Mouse (Mus musculus) lung, adult 18-20 months (tissue): ENCODE data around the gene BC005537.
"Not testable (repeated sequence)": the region's sequence is repeated elsewhere in the genome, so short reads cannot be mapped to it uniquely, and the experiment has no call there.

Source experiments
- DNase-seq, 2 experiments: peaks; one replicate each; pipeline ENCODE4 v3.0.0; 2022; ENCODE audit warnings: mixed read lengths in 2 of 2

Gene BC005537

DNA sequence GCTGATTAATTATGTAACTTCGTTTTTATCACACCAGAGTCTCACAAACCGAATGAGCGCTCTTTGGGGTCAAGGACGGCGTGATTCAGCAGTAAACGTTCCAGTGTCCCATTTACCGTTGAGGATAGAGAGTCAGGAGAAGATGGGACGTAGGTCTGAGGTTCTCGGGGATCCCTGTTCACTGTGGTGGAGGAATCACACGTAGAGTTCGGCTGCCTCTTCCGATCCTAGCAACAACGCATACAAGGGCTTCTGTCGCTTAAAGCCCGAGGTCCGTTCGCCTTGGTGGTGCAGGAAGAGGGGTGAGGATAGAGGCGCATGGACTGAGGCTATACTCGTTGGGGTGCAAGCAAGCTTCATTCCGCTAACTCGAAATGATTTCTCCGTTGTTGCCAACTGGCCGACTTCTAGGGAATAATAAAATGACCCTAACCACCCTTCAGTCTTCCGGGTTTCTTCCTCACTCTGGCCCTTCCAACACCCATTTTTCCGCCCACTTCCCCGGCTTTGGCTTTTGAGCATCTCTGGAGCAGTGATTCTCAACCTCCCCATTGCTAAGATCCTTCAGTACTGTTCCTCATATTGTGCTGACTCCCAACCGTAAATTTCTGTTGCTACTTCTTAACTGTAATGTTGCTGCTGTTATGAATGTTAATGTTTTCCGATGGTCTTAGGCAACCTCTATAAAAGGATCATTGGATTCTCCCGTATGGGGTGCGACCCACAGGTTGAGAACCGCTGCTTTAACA lies 1.4 kb upstream of the BC005537 start:
- DNase-seq = peak; percentile 43 to 53

DNA sequence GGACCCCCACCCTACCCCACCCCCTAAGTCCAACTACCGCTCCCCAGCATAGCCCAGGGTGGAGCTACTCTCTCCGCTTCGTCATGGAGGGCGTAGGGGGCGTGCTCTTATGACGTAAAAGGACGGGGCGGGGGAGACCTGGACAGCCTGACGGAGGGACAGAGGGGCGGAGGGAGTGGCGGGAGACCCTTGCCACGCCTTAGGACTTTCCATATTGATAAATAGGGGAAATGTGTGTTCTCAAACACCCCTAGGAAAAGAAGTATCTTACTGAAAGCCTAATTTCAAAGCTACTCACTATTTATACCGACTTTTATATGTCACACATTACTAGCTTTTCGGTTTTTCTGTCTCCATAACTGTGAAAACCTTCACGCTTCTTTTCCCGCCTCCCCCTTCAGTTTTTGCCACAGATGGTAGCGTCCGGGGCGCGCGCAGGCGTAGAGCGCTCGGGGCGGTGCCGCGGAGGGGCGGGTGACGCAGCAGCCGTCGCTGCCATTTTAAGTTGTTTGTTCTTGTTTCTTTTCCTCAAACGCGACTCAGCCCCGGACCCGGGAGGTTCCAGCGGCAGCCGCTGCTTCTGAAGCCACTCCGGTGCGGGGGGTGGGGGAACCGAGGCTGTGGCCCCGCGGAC lies 666 bp upstream of the BC005537 start:
- DNase-seq = peak; percentile 98 to 99

DNA sequence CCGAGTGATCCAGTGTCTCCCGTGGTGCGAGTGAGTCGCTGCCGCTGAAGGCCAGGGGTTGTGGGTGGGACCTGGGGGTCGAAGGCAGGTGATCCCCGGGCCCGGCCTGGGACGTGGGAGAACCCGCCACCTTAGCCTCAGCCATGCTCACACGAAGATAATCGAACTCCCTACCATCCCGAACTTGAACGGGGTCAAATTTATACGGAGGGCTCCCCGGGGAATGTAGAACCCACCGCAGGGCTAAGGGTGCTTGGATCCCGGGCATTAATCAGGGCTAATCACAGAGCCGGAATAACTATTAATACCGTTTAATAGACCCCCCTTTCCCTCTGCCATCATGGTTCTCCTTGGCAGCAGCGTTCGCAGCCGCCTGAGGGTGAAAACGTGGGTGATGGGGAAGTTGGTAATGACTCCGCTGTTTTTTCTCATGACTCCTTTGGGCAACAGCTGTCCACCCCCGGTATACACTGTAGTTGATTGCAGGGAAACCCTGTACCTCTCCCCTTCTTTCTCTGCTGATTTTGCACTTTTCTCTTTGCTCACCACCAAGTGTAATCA lies 754 bp downstream of the BC005537 start:
- peak; percentile 40 to 49 for DNase-seq

DNA sequence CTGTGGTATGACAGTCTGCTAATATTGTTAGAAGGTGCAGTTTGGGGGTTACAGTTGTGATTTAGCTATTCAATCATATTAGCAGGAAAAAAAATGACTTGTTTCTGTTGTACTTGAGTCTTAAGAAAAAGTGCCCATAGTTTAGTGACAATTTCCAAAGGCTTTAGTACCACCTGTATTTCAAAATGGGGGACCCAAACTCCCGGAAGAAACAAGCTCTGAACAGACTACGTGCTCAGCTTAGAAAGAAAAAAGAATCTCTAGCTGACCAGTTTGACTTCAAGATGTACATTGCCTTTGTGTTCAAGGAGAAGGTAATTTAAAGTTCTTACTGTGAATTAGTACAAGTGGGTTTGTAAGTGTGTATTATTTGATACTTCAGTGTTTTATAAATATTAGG lies 1.7 kb downstream of the BC005537 start:
- no peak for DNase-seq

DNA sequence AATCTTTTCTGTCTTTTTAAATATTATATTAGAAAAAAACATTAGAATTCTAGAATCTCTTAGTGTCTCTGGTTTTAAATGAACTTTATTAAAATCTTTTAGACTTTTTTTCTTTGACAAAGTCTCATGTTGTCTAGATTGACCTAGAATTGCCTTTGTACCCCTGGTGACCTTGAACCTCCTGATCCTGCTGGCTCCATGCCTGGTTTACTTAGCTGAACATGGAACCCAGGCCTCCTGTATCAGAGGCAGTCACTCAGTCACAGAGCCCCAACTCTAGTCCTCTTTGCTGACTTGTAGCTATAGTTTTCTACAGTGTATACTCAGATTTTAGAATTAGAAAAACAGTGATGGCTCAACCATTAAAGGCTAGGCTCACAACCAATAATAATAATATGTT lies 4.6 kb downstream of the BC005537 start:
- no peak for DNase-seq

DNA sequence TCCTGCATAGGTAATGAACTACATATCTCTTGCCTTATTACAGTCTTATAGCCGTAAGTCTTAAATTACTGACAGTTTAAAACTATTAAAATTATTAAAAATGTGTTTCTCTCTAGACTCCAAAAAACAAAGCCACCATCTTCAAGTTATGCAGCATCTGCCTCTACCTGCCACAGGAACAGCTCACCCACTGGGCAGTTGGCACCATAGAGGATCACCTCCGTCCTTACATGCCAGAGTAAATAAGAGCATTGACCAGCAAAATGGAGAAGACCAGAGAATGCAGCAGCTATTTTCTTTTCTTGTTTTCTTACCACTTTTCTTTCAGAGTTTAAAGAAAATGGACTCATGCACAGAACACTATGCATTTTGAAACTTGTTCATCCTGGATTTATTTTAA lies 11.1 kb downstream of the BC005537 start:
- DNase-seq = no peak

DNA sequence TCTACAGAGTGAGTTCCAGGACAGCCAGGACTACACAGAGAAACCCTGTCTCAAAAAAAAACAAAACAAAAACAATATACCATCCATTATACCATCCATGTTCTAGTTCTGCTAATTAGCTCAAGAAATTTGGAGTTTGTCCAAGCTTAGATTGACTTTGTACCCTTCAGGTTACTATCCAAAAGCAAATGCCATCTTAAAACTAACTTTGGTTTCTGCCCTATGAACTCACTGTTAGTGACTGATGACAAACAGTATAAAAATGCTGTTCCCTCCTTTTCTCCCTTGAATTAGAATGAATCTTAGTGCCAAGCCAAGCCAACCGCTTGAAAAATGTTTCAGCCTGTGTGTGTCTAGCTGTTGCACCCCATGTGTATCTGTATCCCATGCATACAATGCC lies 13.2 kb downstream of the BC005537 start:
- no peak for DNase-seq

DNA sequence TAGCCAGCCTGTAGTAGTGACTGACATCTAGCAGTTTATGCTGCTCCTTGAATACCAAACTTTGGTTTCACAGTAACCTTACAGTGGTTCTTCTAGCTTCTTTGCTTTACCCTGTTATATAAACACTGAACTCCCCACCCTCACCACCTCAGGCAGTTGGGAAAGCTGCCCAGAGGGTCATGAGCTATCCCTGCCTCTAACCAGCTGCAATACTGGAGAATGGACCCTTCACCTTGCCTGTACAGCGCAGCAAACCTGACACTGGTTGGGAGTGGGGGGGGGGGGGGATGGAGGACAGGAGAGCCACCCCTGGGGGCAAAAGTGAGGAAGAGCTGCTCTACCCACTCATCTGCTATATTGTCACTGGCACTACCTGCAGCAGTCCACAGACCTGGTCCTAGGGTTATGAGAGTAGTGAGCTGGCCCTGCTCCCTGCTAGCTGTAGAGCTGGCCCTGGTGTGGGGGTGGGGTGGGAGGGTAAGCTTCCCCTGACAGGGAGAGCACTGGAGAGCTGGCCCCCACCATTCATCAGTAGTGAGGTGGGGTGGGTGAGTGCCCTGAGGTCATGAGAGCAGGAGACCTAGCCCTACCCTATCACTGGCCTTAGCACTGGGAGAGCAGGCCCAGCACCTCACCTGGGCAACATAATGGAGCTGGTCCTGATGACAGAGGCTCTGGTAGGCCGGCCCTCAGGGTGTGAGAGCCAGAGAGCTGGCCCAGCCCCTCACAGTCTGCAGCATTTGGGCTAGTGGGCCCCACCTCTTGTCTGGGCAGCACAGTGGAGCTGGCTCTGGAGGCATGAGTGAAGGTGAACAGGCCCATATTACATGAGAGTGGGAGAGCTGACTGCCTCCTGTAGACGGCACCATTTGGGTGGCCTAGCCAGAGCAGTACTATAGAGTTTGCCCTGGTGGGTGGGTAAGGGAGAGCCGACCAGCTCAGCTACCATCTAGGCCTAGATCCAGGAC lies 15.0 kb downstream of the BC005537 start:
- DNase-seq = no peak

DNA sequence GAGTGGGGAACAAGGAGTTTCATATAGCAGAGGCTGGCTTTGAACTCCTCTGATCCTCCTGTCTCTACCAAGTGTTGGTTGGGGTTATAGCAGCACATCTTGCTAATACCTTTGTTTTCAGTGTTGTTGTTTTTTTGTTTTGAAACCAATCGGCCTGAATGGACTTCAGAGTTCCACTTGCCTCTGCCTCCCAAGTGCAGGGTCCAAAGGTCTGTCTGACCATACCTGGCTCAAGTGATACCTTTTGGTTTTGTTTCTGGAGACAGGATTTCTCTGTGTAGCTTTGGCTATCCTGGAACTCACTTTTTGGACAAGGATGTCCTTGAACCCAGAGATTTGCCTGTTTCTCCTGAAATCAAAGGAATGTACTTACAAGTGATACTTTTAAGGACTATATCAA lies 18.5 kb downstream of the BC005537 start:
- no peak for DNase-seq

DNA sequence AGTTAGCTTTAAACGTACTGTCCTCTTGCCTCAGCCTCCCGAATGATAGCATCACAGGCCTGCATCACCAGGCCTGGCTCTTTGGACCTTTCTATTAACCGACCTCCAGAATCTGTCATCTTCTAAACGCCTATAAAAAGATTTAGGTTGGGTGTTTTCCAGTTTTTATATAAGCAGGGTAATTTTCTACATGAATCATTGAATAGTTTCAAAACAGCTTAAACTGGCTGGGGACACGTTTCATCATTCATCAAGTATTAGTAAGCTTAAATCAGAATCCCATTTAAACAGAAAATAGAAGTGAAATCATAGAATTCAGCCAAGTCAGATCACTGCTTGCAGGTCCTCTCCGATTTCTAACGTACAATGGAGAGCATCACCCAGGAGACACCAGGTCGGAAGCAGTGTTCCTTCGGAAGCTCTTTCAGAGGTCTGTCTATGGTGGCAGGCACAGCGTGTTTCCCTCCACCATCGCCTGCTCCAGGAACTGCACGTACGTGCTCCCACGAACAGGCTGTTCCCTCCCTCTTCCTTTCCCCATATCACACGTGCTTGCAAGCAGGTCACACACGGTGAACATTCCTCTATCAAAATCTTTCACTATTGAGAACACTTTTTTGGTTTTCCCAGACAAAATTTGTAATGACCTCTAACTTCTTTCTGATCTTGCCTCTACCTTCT lies 21.3 kb downstream of the BC005537 start:
- no peak for DNase-seq

DNA sequence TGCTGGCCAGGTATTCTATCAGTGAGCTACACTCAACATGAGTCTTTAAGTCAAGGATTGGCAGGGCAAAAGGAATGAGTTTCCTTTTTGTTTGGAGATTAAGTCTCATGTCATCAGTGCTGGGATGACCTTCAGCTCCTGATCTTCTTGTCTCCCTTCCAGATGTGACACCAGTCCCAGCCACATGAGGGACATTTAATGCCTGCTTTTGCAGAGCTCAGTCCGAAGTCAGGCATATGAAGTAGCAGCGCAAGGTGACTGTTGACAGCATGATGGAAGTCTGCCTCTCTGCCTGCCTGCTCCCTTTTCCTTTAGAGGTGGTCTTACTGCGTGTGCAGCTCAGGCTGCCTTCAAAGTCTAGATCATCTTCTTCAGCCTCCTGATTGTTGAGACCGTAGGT lies 23.2 kb downstream of the BC005537 start:
- no peak for DNase-seq

DNA sequence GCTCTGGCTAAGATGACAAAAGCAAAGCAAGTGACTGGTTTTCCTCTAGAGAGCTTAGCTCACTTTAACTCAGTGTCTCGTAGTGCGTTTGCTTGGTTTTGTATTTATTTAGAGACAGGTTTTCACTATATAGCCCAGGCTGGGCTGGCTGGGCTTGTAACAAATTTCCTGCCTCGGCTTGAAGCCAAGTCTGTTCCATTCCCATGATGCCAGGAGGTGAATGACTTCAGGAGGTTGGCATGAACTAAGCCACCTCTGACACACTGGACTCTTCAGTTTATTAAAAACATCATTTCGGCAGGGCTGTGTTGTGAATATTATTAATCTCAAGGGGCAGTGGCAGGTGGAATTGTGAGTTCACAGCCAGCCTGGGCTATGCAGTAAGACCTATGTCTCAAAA lies 24.1 kb downstream of the BC005537 start:
- no peak for DNase-seq

DNA sequence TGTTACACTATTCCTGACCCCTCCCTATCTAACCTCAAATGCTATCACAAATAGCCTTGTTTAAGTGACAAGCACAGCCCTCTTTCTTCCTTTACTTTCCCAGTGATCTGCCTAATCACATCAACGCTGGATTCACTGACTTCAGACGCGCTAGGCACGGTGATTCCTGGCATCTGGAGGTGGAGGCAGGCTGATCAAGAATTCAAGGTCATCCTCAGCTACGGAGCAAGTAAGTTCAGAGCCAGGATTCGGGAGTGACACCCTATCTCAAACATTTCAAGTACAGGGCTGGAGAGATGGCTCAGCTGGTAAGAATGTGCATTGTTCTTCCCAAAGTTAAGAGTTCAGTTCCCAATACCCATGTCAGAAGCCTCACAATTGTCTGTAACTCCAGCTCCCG lies 24.7 kb downstream of the BC005537 start:
- no peak for DNase-seq

DNA sequence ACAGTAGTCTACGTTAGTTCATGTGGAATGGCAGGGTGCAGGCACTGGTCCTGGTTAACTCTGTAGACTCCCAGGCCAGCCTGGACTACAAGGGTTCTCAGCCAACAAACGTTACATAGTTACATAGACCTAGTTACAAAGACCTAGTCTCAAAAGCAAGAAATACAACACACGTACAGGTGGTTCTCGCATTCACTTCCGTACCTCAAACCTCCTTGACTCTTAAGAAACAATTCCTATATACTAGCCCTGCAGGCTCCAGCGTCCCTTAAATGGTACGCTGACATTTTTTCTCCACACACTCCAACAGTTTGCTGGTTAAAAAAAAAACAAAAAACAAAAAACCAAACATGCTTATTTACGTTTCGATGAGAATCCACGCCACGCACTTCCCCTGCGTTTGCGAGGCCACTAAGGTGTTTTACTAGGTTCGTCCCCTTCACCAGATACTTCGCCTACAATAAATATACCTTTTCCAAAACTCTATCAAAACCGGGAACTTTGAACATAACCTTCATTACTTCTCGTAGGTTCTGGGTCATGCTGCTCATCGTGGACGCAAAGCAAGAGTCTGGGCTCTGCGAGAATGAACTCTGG lies 29.4 kb downstream of the BC005537 start:
- DNase-seq = no peak

DNA sequence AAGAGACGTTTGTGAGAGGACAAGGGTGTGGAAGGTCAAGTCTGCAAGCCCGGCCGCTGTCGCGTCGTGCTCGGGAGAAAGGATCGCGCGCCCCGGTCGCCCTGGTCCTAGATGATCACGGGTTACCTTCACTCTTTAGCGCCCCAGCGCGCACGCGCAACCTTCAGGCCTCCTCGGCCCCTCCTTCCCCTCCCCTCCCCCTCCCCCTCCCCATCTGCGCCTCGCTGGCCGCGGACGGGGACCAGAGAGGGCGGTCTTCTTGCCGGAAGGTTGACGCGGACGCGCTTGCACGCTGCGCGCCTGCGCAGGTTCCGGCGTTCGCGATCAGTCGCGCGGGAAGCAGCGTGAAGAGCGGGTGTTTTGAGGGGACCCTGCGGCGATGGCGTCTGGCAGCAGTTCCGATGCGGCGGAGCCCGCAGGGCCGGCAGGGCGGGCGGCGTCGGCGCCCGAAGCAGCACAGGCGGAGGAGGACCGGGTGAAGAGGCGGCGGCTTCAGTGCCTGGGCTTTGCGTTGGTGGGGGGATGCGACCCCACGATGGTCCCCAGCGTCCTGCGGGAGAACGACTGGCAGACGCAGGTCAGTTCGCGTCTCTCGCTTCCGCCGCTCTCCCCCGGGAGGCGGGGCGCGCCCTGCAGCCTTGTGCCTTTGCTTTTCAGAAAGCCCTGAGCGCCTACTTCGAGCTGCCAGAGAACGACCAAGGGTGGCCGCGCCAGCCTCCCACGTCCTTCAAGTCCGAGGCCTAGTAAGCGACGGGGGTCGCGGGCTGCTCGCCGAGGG lies 30.1 kb downstream of the BC005537 start, which contains the start of the genes Acot13 and Tdp2:
Gene Acot13, minus strand, starts transcription at position 188 of the 778 bp plus-strand sequence.
Gene Tdp2, plus strand, starts transcription at position 327 of the 778 bp plus-strand sequence.
- DNase-seq = peak; percentile 93 to 95

DNA sequence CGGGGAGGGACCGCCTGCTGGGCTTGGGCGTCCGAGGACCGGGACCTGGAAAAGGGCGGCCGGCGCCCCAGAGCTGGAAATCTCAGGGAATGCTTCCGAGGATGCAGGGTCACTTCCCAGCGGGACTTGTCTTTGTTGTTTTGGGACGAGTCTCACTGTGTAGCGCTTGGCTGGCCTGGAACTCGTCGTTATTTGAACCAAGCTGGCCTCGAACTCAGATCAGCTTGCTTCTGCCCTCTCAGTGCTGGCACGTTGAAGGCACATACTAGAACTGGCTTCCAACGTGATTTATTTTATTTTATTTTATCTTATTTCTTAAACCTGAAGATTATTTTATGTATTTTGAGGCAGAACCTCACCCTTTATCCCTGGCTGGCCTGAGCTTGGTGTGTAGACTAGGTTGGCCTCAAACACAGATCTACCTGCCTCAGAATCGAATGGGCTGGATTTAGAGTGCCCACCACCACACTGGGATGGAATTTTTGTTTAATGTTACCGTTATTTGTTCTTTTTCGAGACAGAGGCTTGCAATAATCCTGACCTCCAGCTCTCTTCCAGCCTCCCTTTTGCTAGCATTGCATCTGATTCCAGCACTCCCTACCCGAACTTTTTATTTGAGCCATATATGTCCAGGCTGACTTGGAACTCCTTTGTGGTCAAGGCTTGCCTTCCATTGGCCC lies 30.8 kb downstream of the BC005537 start:
- no peak for DNase-seq

DNA sequence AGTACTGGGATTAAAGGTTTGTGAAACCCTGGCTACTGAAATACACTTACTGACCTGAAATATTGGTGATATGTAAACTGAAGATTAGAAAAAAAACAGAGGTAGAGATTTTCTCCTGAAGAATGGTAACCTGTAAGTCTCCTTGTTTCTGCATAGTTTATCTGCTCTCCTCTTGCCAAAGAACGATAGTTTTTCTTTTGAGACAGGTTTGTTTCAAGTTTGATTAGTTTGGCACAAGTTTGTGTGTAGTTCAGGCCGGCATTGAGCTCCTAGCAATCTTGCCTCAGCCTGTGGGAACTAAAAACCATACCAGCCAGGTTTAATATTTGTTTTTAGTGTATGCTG lies 31.3 kb downstream of the BC005537 start:
- no peak for DNase-seq

DNA sequence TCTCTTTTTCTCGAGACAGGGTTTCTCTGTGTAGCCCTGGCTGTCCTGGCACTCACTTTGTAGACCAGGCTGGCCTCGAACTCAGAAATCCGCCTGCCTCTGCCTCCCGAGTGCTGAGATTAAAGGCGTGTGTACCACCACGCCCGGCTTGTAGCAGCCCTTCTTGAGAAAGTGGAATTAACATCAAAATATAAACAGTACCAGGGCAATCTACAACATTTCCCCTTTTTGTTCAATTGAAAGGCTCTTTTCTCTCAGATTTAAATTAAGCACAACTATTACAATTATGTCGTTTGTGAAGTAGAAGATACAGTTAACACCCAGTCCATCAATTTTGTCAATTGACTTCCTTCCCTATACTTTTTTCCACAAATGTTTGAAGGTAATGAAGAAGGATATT lies 36.3 kb downstream of the BC005537 start:
- DNase-seq = not testable (repeated sequence)

DNA sequence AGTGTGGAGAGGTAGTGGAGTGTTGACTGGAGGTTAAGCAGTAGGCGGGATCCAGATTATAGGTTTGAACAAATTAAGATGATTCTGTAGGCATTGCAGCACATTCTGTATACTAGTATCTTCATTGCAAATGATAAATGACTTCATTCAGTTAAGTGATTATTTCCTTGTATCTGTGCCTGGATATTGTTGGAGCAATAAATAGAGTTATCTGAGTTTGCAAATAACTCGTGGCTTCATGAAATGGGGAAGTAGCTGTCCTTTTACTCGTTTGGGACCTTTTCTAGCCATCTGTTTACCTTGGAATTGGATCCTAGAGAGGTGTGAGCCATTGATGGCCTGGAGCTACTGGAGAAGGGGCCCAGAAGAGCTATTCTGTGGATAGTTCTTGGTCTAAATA lies 38.4 kb downstream of the BC005537 start:
- DNase-seq = no peak

DNA sequence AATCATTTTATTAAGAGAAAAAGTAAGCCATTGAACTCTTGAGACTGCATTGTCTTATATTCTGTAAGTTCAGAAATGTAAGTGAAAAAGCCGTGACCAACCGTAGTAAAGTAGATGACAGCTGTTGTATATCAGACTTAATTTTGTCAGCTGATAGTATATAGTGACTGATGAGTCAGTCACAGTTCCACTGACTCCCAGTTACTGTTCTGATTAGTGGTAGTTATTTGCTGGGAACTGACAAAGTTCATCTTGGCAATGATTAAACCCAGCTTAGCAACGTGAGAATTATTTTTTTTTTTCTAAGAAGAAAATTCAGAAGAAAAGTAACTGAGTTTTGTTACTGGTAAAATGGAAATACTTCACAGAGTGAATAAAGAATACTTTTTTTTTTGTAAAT lies 40.2 kb downstream of the BC005537 start:
- DNase-seq = no peak
